Mouse (Mus musculus): ENCODE results near the gene Acaa1a.
"Not testable (repeated sequence)": the region's sequence is repeated elsewhere in the genome, so short reads cannot be mapped to it uniquely, and the experiment has no call there.

Acaa1a gene

GRCm38 (mm10) chr9:119340212-119340580, 720 bp downstream of the Acaa1a start:
- DNase-seq, result no peak

GRCm38 (mm10) chr9:119340909-119341816, 1.7 kb downstream of the Acaa1a start, which contains the start of gene Myd88:
Myd88 (minus strand) TSS chr9:119341411.
- DNase-seq, result peak; percentile 97

GRCm38 (mm10) chr9:119342728-119343127, 3.3 kb downstream of the Acaa1a start:
- no peak for DNase-seq

GRCm38 (mm10) chr9:119346376-119346775, 6.9 kb downstream of the Acaa1a start:
- DNase-seq, result no peak

- peak; percentile 32 for DNase-seq
Observed at GRCm38 (mm10) chr9:119350531-119350930, 11.1 kb downstream of the Acaa1a start.

- peak; percentile 62 for DNase-seq
Observed at GRCm38 (mm10) chr9:119350947-119351705, 11.7 kb downstream of the Acaa1a start.

GRCm38 (mm10) chr9:119352060-119352459, 12.6 kb downstream of the Acaa1a start:
- peak; percentile 87 for DNase-seq

GRCm38 (mm10) chr9:119353926-119354325, 14.4 kb downstream of the Acaa1a start:
- DNase-seq, result peak; percentile 65

- no peak for DNase-seq
Observed at GRCm38 (mm10) chr9:119355943-119356342, 16.5 kb downstream of the Acaa1a start.

GRCm38 (mm10) chr9:119357331-119358057, 18.0 kb downstream of the Acaa1a start, which contains the start of gene Xylb:
Xylb (plus strand) TSS chr9:119357381.
- peak; percentile 96 for DNase-seq

- DNase-seq, result peak; percentile 82
Observed at GRCm38 (mm10) chr9:119358058-119358429, 18.6 kb downstream of the Acaa1a start.

GRCm38 (mm10) chr9:119361416-119361815, 21.9 kb downstream of the Acaa1a start:
- no peak for DNase-seq

GRCm38 (mm10) chr9:119363229-119363628, 23.8 kb downstream of the Acaa1a start:
- no peak for DNase-seq

- DNase-seq, result peak; percentile 30
Observed at GRCm38 (mm10) chr9:119365284-119365683, 25.8 kb downstream of the Acaa1a start, which contains the start of gene Slc22a14. Slc22a14 (minus strand) TSS chr9:119365553.

GRCm38 (mm10) chr9:119368367-119368766, 28.9 kb downstream of the Acaa1a start:
- peak; percentile 33 for DNase-seq

GRCm38 (mm10) chr9:119370770-119371169, 31.3 kb downstream of the Acaa1a start:
- DNase-seq, result not testable (repeated sequence)

- no peak for DNase-seq
Observed at GRCm38 (mm10) chr9:119371251-119371650, 31.8 kb downstream of the Acaa1a start.

GRCm38 (mm10) chr9:119375008-119375407, 35.5 kb downstream of the Acaa1a start:
- no peak for DNase-seq

- DNase-seq, result no peak
Observed at GRCm38 (mm10) chr9:119375556-119375955, 36.1 kb downstream of the Acaa1a start.

- DNase-seq, result no peak
Observed at GRCm38 (mm10) chr9:119378231-119378630, 38.8 kb downstream of the Acaa1a start.

- DNase-seq, result no peak
Observed at GRCm38 (mm10) chr9:119382603-119383002, 43.1 kb downstream of the Acaa1a start.

- DNase-seq, result peak; percentile 17
Observed at GRCm38 (mm10) chr9:119388956-119389355, 49.5 kb downstream of the Acaa1a start.

GRCm38 (mm10) chr9:119390214-119390613, 50.7 kb downstream of the Acaa1a start:
- no peak for DNase-seq

Measured in kidney, postnatal 14 days (tissue).